Mouse (Mus musculus) gastrocnemius, adult 2 months (tissue): ENCODE measurements around the gene Mcur1. TPM values are rescaled to one million over a fixed set of nuclear protein-coding genes. Genes with fewer than 3 reads are reported as not detected.

Experiments used
- DNase-seq: peaks from one replicate; pipeline ENCODE4 v3.0.0; 2022
- H3K27ac ChIP-seq: fragments of 200-600 bp; 2 replicates; pipeline ENCODE4 v1.8.1; 2022; ENCODE audit warnings: mild to moderate bottlenecking
- H3K4me3 ChIP-seq: fragments of 200-600 bp; 2 replicates; pipeline ENCODE4 v1.8.1; 2022; ENCODE audit warnings: mild to moderate bottlenecking, moderate library complexity
- CTCF ChIP-seq: fragments of 200-600 bp; IDR thresholded peaks from 2 replicates; pipeline ENCODE4 v1.8.1; 2022; ENCODE audit warnings: antibody characterized with exemption, mild to moderate bottlenecking, moderate library complexity
- intact Hi-C: fragments of 180-260 bp; cut with DNase I; formaldehyde crosslinking; loops from one replicate; pipeline ENCODE4 v1.15.1; 2025
- total RNA-seq, 2 experiments: library from RNA; stranded (reverse); gene quantifications; 2 replicates each; pipeline ENCODE4 v1.2.3; 2021

Gene Mcur1
- total RNA-seq, 2 experiments from 2014 or later = 30.4 to 36.1 TPM

- intact Hi-C loops = no loop called here
- no peak for DNase-seq
- Histone ChIP-seq H3K4me3 (no peak overlapping the region), H3K27ac (no peak overlapping the region)
- no peak for TF ChIP-seq CTCF
Measured at GRCm38 (mm10) chr13:43493725-43494124, 66.3 kb downstream of the Mcur1 start.

- H3K4me3 ChIP-seq = no peak overlapping the region
- intact Hi-C loops = no loop called here
- no peak overlapping the region for H3K27ac ChIP-seq
- no peak for DNase-seq
- no peak for TF ChIP-seq CTCF
Measured at GRCm38 (mm10) chr13:43493058-43493481, 66.9 kb downstream of the Mcur1 start.

Other genes with a start within 250 kb of the Mcur1 start
- gene Sirt5, start 194.7 kb downstream of the Mcur1 start, total RNA-seq = 10 to 100 TPM; 12.1 to 19.8 TPM
- 100 to 1,000 TPM; 118 to 138 TPM for gene Nol7, start 161.8 kb downstream of the Mcur1 start, total RNA-seq
- 10 to 100 TPM; 48.6 to 51.2 TPM for gene Ranbp9, start 78.9 kb downstream of the Mcur1 start, total RNA-seq
- under 1 TPM in 1 of 2 experiments, not detected in 1; 0.08 TPM for gene Rnf182, start 55.5 kb upstream of the Mcur1 start, total RNA-seq
- 1 to 10 TPM in 1 of 2 experiments, under 1 TPM in 1; 0.33 to 1.3 TPM for gene Cd83, start 224.6 kb upstream of the Mcur1 start, total RNA-seq